Mouse (Mus musculus): ENCODE data around the gene Ip6k3. TPM values are rescaled to one million over a fixed set of nuclear protein-coding genes. Genes with fewer than 3 reads are reported as not detected.

Ip6k3 gene
- polyA plus RNA-seq, 1 experiment from 2014 or later, result not detected

DNA sequence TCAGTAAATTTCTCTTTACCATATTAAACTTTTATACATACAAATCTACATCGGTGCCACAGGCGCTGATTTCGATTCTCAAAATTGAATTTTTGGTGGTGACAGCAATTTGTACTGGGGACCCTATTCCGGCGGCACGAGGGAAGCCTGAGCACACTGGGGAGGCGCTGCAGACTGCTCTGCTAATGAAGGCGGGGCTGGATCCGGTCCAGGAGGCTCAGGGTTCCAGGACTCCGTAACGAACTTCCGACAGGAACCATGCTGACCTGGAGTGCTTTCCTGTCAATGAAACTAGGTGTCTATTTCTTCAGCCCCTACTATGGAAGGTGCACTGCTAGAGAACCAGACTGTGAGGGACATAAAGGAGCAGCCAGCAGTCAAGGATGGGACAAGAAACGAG is 38.3 kb downstream of the Ip6k3 start:
- WGBS (ENCODE audit: missing documents), result 94% methylated on average over 13 of the region's 13 CpGs
- no peak overlapping the region for H3K27ac ChIP-seq
- H3K79me2 ChIP-seq (ENCODE audit: inconsistent target), result peaks cover 54% of the 10 kb centered on the region; the same call in 1 of the 2 replicates
- H3K4me3 ChIP-seq (ENCODE audit: inconsistent target), result no peak overlapping the region
- no peaks in the 10 kb centered on the region for H3K36me3 ChIP-seq (ENCODE audit: inconsistent target)

DNA sequence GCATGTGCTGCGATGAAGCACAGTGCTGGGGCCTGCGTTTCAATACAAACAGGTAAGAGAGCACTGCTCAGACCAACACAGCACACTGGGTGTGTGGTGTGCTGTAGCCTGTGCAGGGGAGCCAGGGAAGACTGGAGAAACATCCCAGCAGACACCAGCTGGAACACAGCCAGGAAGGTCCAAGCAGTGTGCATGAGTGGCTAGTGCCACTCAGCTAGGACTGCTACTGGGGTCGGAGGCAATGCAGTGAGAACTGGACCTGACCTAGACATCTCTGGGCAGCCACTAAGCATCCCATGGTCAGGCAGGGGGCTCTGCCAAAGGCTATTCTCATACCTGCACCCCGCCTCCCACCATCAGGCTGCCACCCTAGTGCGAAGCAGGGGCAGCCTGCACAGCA is 39.4 kb downstream of the Ip6k3 start:
- WGBS (ENCODE audit: missing documents), result 98% methylated on average over 5 of the region's 5 CpGs
- Histone ChIP-seq H3K27ac (no peak overlapping the region), H3K79me2 (ENCODE audit: inconsistent target) (peaks cover 54% of the 10 kb centered on the region; the same call in 1 of the 2 replicates), H3K4me3 (ENCODE audit: inconsistent target) (no peak overlapping the region), H3K36me3 (ENCODE audit: inconsistent target) (peaks cover 9% of the 10 kb centered on the region; the same call in 1 of the 2 replicates)

DNA sequence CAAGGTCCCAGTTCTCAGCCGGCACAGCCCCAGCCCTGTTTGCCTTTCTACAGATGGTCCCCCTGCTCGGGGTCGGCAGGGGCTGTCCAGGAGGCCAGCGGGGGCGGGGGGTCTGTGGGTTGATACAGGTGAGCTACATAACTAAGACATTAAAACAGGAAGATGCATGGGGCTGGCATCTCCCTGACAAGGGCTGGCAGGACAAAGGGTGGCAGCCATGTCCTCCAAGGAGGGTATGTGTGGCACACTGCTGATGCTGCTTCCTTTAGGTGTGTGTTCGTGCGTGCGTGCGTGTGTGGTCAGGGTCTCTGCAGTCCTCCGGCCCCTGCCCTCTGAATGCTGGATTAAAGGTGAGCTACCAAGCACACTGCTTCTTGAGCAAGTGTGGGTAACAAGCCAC is 40.6 kb downstream of the Ip6k3 start:
- H3K4me3 ChIP-seq (ENCODE audit: inconsistent target), result no peak overlapping the region
- no peak overlapping the region for H3K27ac ChIP-seq
- peaks cover 21% of the 10 kb centered on the region; the same call in 1 of the 2 replicates for H3K36me3 ChIP-seq (ENCODE audit: inconsistent target)
- 95% methylated on average over 10 of the region's 10 CpGs for WGBS (ENCODE audit: missing documents)
- peaks cover 47% of the 10 kb centered on the region; the same call in 1 of the 2 replicates for H3K79me2 ChIP-seq (ENCODE audit: inconsistent target)

DNA sequence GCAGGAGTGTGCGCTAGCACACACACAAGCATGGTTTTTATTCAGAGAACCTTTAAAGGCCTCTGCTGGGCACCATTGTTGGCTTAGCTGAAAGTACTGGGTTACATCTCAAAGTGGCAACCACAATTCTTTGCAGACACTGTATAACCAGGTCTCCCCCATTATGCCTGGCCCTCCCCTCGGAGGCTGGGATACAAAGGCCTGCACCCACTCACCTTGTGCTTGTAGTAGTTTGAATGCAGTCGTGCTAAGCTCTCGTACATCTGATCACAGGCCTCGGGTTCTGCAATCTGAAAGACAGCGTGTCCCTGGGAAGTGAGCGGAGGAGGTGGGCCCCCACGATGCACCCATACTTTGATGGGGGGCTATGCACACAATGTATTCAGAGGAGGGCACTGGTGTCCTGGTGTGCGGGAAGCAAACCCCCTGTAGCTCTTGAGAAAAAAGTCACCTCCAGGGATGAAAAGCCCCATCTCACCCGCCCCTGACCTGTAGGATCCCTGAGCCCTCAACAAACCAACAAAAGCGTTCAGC is 41.9 kb downstream of the Ip6k3 start:
- H3K4me3 ChIP-seq (ENCODE audit: inconsistent target), result no peak overlapping the region
- H3K79me2 ChIP-seq (ENCODE audit: inconsistent target), result peaks cover 34% of the 10 kb centered on the region; the same call in 1 of the 2 replicates
- WGBS (ENCODE audit: missing documents), result 96% methylated on average over 11 of the region's 11 CpGs
- H3K27ac ChIP-seq, result no peak overlapping the region
- H3K36me3 ChIP-seq (ENCODE audit: inconsistent target), result peaks cover 25% of the 10 kb centered on the region; the same call in 1 of the 2 replicates

DNA sequence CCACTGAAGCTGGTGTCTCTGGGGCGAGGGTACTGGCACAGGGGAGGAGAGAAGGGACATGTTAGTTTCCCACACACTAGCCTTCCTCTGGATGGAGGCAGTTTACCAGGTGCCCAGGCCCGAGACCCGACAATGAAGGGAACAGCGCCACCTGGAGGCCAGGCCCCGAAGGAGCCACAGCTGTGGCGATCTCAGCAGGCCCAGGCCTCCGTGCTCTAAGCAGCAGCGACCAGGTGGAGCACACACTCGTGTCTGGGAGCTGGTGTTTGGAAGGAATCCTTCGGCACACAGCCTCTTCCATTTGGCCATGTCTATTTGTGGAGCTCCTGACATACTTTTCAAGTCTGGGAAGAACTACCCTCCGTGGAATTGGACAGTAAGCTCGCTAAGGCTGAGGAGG is 42.4 kb downstream of the Ip6k3 start:
- Histone ChIP-seq H3K79me2 (ENCODE audit: inconsistent target) (peaks cover 29% of the 10 kb centered on the region; the same call in 1 of the 2 replicates), H3K4me3 (ENCODE audit: inconsistent target) (no peak overlapping the region), H3K27ac (no peak overlapping the region), H3K36me3 (ENCODE audit: inconsistent target) (peaks cover 25% of the 10 kb centered on the region; the same call in 1 of the 2 replicates)
- WGBS (ENCODE audit: missing documents), result 55% methylated on average over 12 of the region's 12 CpGs

DNA sequence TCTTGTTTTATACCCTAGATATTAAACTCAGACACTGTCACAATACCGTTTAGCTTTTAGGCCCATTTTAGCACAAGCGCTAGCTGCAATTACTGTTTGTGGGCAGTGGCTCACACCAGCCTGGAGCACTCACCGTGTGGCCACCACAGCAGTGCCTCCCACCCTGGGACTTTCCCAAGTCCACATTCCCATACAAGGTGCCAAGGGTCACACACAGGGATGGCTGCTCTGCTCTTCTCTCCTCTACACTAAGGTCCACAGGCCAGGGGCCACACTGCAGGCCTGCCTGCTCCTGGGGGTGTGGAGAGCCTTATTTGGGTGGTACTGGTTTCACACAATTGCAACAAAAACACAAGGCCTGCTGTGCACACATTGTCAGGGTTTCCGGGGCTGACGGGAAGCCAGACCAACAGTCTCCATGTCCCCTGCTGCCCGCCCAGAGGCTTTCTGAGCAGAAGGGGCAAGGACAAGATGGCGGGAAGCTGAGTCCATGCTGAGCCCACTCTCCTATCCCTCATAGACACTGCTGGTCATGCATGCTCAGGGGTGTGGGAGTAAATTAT is 43.7 kb downstream of the Ip6k3 start:
- no peak overlapping the region for H3K4me3 ChIP-seq (ENCODE audit: inconsistent target)
- H3K27ac ChIP-seq, result no peak overlapping the region
- peaks cover 18% of the 10 kb centered on the region; the same call in 1 of the 2 replicates for H3K79me2 ChIP-seq (ENCODE audit: inconsistent target)
- H3K36me3 ChIP-seq (ENCODE audit: inconsistent target), result peaks cover 25% of the 10 kb centered on the region; the same call in 1 of the 2 replicates
- 81% methylated on average over 7 of the region's 7 CpGs for WGBS (ENCODE audit: missing documents)

DNA sequence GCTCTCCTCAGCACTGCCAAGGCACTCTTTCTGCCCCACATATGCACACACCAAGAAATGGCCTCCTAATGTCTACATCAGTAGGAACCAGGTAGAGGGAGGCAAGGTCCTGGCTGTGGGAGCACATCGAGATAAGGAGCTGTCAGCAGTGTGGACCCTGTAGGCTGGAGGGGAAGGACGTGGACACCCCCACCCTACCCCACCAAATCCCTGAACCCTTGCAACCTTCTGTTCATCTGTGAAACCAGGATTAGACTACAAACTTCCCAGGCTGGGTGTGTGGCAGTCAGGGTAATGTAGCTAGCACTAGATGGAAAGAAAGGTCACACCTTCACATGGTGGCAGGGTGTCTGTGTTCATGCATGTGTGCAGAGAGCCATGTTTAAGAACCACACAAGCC is 44.5 kb downstream of the Ip6k3 start:
- Histone ChIP-seq H3K79me2 (ENCODE audit: inconsistent target) (peaks cover 10% of the 10 kb centered on the region; the same call in 1 of the 2 replicates), H3K27ac (no peak overlapping the region), H3K4me3 (ENCODE audit: inconsistent target) (no peak overlapping the region), H3K36me3 (ENCODE audit: inconsistent target) (peaks cover 25% of the 10 kb centered on the region; the same call in 1 of the 2 replicates)
- WGBS (ENCODE audit: missing documents), result 88% methylated on average over 2 of the region's 2 CpGs

DNA sequence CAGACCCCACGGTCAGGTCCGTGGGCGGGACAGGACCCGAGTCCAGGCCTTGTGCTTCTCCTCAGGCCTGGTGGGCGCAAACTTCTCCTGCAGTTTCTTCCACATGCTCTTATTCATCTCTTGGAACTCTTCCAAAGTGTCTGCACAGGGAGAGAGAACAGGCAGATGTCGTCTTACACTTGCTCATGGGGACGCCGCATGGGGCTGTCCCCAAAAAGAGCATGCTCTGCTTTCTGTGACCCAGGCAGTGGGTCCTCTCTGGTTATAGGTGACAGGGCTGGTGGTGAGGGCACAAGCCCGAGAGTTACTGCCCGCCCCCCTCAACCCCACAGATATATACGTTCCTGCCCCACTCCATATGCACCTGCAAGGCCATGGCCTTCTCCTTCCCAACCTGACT is 44.9 kb downstream of the Ip6k3 start:
- Histone ChIP-seq H3K79me2 (ENCODE audit: inconsistent target) (peaks cover 6% of the 10 kb centered on the region; the same call in 1 of the 2 replicates), H3K27ac (no peak overlapping the region), H3K36me3 (ENCODE audit: inconsistent target) (peaks cover 29% of the 10 kb centered on the region; the same call in 1 of the 2 replicates), H3K4me3 (ENCODE audit: inconsistent target) (no peak overlapping the region)
- 92% methylated on average over 10 of the region's 11 CpGs for WGBS (ENCODE audit: missing documents)

DNA sequence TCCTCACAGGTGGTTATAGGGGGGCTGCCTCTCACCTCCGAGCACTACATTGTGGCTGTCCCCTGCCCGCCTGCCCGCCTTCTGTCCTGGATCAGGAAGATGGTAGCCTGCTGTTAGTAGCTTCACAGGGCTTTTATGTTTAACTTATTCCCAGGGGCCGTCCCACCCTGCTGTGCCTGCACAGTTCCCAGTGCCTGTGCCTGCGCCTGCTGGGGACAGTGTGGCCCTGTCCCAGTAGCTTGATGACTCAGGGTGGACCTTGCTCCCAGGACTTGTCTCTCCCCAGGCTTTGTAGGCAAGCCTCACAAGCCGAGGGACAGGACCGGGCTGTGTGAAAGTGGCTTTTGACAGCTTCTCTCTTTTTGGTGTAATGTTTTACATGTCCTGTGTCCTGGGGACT is 45.8 kb downstream of the Ip6k3 start:
- H3K79me2 ChIP-seq (ENCODE audit: inconsistent target), result no peaks in the 10 kb centered on the region; the same call in 1 of the 2 replicates
- H3K27ac ChIP-seq, result no peak overlapping the region
- H3K36me3 ChIP-seq (ENCODE audit: inconsistent target), result peaks cover 38% of the 10 kb centered on the region; the same call in 1 of the 2 replicates
- no peak overlapping the region for H3K4me3 ChIP-seq (ENCODE audit: inconsistent target)
- 98% methylated on average over 7 of the region's 7 CpGs for WGBS (ENCODE audit: missing documents)

DNA sequence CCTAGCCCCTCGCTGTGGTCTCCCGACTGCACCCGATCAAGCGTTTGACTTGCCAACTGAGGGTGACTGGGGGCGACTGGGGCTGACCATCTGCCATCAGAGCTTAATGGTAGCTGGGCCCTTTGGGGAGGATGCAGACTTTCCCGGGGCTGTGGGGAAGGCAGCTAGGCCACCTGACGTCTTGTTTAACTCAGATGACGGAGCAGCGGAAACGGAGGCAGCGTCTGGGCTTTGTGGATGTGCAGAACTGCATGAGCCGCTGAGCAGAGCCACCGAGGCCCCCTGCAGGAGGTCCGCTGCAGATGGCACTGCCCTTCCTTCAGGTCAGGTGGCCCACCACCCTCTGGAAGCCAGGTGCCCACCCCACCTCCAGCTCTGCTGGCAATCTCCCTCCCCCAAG is 46.3 kb downstream of the Ip6k3 start:
- H3K36me3 ChIP-seq (ENCODE audit: inconsistent target), result peaks cover 43% of the 10 kb centered on the region; the same call in 1 of the 2 replicates
- no peaks in the 10 kb centered on the region for H3K79me2 ChIP-seq (ENCODE audit: inconsistent target)
- no peak overlapping the region for H3K27ac ChIP-seq
- 94% methylated on average over 14 of the region's 14 CpGs for WGBS (ENCODE audit: missing documents)
- H3K4me3 ChIP-seq (ENCODE audit: inconsistent target), result no peak overlapping the region

DNA sequence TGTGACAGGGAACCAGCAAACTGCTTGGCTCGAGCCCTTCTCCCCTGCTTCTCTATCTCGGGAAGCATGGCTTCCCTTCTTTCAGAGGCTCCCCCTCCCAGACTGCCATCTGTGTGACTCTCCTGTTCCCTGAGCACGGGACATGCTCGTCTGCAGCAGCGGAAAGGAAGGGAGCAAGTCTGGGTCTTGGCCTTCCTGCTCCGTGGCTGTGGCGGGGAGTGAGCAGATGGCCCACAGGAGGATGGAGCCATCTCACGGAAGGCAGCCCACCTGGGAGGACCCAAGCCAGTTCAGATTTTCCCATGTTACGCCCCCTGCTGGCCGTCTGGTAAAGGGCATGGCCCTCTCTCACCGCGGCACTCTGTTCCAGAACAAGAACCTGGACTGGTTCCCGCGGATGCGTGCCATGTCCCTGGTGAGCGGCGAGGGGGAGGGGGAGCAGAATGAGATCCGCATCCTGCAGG is 47.0 kb downstream of the Ip6k3 start:
- WGBS (ENCODE audit: missing documents), result 94% methylated on average over 15 of the region's 18 CpGs
- Histone ChIP-seq H3K79me2 (ENCODE audit: inconsistent target) (no peaks in the 10 kb centered on the region), H3K36me3 (ENCODE audit: inconsistent target) (peaks cover 50% of the 10 kb centered on the region; the same call in 1 of the 2 replicates), H3K27ac (no peak overlapping the region), H3K4me3 (ENCODE audit: inconsistent target) (no peak overlapping the region)

DNA sequence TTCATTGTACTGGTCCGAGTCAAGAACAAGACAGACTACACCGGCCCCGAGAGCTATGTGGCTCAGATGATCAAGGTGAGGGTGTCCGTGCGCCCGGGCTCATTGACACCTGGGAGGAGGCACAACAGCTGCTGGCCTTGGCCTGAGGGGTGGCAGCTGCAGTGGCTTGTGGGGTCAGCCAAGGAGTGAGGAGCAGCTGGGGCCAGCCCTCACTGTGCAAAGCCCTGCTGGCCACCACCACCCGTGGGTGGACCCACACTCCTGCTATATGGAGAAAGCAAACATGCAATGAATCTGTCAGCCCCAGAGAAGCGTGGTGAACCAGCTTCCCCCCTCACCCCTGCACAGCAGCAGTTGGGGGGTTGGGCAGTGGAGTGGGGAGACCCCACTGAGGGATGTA is 47.6 kb downstream of the Ip6k3 start:
- 80% methylated on average over 8 of the region's 8 CpGs for WGBS (ENCODE audit: missing documents)
- peaks cover 50% of the 10 kb centered on the region; the same call in 1 of the 2 replicates for H3K36me3 ChIP-seq (ENCODE audit: inconsistent target)
- H3K4me3 ChIP-seq (ENCODE audit: inconsistent target), result no peak overlapping the region

DNA sequence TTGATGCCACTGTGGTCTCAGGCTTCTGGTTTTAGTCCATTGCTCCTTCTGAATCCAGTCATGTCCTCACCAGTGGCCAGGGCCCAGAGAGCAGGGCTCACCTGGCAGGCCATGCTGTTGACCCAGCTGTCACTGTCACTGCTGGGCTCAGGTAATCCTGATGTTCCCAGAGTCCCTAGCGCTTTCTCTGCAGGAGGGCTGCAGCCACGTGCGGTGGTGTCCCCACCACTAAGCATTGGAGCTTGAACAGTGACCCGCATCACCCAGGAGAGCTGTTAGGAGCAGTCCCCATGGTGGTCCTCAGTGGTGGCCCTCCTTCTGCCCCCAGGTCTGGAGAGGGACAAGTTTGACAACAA is 48.1 kb downstream of the Ip6k3 start:
- Histone ChIP-seq H3K4me3 (ENCODE audit: inconsistent target) (no peak overlapping the region), H3K79me2 (ENCODE audit: inconsistent target) (no peaks in the 10 kb centered on the region), H3K27ac (no peak overlapping the region), H3K36me3 (ENCODE audit: inconsistent target) (peaks cover 50% of the 10 kb centered on the region; the same call in 1 of the 2 replicates)
- 92% methylated on average over 4 of the region's 4 CpGs for WGBS (ENCODE audit: missing documents)

More for the DNA sequence above, 47.6 kb downstream of the Ip6k3 start:
- H3K79me2 ChIP-seq (ENCODE audit: inconsistent target), result no peaks in the 10 kb centered on the region
- H3K27ac ChIP-seq, result no peak overlapping the region

DNA sequence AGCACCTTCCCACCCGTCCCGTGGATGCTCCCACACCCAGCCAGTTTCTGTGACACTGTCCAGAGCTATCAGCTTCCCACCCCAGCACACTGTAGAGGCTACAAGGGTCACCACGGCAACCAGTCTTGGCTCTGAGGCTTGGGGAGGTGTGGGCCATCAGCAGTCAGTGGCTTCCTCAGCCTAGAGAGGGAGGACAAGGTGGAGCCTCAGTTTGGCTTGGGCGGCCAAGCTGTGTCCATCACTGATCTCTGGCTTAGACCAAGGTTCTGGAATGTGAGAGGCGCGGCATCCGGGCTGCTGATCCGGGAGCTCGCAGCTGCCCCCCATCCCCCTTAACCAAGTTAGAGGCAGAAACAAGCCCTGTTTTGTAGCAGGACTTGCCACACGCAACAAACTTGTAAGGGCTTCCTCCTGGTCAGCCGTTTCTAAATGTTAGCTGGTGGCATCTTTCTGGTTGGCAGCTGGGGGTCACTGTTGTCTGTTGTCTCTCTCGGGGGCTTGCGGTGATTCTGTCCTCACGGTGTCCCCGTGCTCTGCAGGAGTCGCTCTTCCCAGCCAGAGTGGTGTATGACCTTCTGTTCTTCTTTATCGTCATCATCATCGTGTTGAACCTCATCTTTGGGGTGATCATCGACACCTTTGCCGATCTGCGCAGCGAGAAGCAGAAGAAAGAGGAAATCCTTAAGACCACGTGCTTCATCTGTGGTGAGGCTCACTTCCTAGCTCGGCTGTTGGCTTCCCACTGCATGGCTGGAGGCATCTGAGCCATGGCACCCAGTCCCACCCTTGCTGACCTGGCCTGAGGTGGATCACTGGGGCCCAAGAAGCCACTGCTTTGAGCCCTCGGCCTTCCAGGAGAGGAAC is 48.7 kb downstream of the Ip6k3 start:
- Histone ChIP-seq H3K79me2 (ENCODE audit: inconsistent target) (no peaks in the 10 kb centered on the region), H3K4me3 (ENCODE audit: inconsistent target) (no peak overlapping the region), H3K27ac (no peak overlapping the region), H3K36me3 (ENCODE audit: inconsistent target) (peaks cover 53% of the 10 kb centered on the region; the same call in 1 of the 2 replicates)
- WGBS (ENCODE audit: missing documents), result 54% methylated on average over 25 of the region's 25 CpGs
